Mouse (Mus musculus) bone marrow, adult 2 months (tissue): ENCODE data around the gene Nfatc4. TPM values are rescaled to one million over a fixed set of nuclear protein-coding genes. Genes with fewer than 3 reads are reported as not detected.
A peak's percentile ranks its signal among the peaks of the same experiment; 100 is the strongest.

Source experiments
- H3K27ac ChIP-seq: fragments of 200-500 bp; 2 replicates; pipeline ENCODE4 v1.5.1; 2012; ENCODE audit warnings: low read depth, mild to moderate bottlenecking, control low read depth, inconsistent platforms, low read length; ENCODE audit not compliant: control insufficient read depth, poor library complexity, insufficient read depth
- H3K4me1 ChIP-seq: fragments of 200-500 bp; 2 replicates; pipeline ENCODE4 v1.6.1; 2011; ENCODE audit warnings: low read length; ENCODE audit not compliant: control insufficient read depth, insufficient read depth
- H3K4me3 ChIP-seq: fragments of 200-500 bp; replicated peaks from 2 replicates; pipeline ENCODE3; 2011; ENCODE audit warnings: mild to moderate bottlenecking, low read depth, low read length, control low read depth; ENCODE audit not compliant: control insufficient read depth
- CTCF ChIP-seq: fragments of 200-500 bp; IDR thresholded peaks from 2 replicates; pipeline ENCODE4 v1.5.1; 2011; ENCODE audit warnings: low read length, control low read depth; ENCODE audit not compliant: control insufficient read depth, insufficient read depth
- POLR2A ChIP-seq: fragments of 200-500 bp; IDR thresholded peaks from 2 replicates; pipeline ENCODE4 v1.6.1; 2011; ENCODE audit warnings: low read depth, mild to moderate bottlenecking, control low read depth, low read length, borderline replicate concordance; ENCODE audit not compliant: control insufficient read depth
- whole genome bisulfite sequencing: fragments of 180-500 bp; shearing (Covaris S2); methylation state at CpG from one replicate; pipeline ENCODE4 v1.1.7; 2018; 5-methylcytosine and 5-hydroxymethylcytosine counted together
- polyA plus RNA-seq: library from polyadenylated mRNA; stranded (reverse); fragments of >200 nt; gene quantifications from 2 replicates; pipeline ENCODE4 v1.2.4, GENCODE M21; 2011; ENCODE audit warnings: low replicate concordance; ENCODE audit not compliant: missing spikeins, insufficient read depth, insufficient read length

Nfatc4 gene
- polyA plus RNA-seq, 1 experiment: 5.6 TPM

DNA sequence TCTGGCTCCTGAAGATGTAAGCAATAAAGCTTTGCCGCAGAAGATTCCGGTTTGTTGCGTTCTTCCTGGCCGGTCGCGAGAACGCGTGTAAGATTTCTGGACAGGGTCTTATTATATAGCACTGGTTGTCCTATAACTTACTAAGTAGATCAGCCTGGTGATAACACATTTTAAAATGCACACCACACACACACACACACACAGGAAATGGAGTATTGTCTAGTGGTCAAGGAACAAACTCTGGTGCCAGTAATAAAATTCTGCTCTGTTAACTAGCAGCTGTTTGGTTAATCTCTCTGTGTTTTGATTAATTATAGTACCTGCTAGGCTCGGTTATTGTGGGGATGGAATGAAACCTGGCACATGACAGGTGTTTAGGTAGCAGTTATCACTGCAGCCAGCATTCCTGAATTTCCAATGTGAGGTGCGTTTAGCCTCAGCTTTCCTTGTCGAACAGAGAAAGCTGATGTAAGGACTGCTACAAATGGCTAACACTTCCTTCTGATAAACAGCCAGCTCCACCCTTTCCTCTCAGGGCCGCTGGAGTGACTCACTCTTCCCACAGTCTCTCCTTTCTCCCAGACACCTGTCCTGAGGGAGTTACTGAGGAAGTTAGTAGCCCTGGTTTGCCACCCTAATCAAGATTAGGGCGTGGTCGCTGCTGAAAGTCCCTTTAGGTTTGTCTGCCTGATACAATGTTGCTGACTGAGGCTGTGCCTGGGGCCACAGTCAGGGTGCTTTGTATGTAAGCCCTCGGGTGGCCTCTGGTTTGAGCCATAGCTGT is 27.4 kb upstream of the Nfatc4 start:
- no peak for TF ChIP-seq CTCF
- TF ChIP-seq POLR2A: no peak
- Histone ChIP-seq H3K4me1 (no peaks in the 10 kb centered on the region), H3K27ac (no peak overlapping the region), H3K4me3 (no peak overlapping the region)
- 63% methylated on average over 15 of the region's 15 CpGs for WGBS

DNA sequence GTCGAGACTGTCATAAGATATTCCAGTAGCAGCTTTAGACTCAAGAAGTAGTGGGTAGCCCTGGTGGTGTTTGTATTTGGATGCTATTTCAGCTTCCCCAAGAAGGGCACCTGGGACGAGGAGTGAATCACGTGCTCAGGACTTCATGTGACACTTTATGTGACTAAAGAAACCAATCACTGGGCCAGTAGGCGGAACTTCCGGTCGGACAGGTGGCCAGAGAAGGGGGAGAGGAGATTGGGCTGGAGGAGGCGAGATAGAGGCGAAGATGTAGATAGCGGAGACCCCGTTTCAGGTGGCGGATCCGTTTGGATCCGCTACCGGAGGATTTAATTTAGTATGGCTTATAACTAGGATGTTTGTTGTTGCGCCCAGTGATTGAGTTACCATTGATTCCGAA is 8.1 kb upstream of the Nfatc4 start:
- H3K4me3 ChIP-seq: peak overlapping the region; percentile 1

DNA sequence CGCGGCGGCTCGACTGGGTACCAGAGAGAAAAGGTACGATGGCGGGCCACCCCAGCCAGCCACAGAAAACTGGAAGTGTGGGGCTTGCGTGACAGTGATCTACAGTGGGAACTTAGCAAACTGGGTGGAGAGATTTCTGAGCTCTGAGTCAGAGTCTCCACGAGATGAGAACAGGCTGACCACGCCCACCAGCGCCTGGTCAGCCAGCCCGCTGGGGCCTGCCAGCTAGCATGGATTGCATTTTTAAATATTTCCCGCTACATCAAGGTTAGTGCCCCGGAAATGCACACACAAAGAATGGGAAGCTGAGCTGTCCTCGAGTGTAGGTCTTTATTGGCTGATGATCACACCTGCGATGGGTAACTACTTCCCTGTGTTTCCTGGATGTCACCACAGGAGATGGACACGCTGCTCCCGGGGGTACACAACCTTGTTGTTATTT is 7.6 kb upstream of the Nfatc4 start:
- no peak for TF ChIP-seq POLR2A
- TF ChIP-seq CTCF: no peak
- 27% methylated on average over 17 of the region's 17 CpGs for WGBS
- Histone ChIP-seq H3K4me1 (no peaks in the 10 kb centered on the region), H3K4me3 (no peak overlapping the region), H3K27ac (no peak overlapping the region)

More for the DNA sequence above, 8.1 kb upstream of the Nfatc4 start:
- no peak overlapping the region for H3K27ac ChIP-seq
- TF ChIP-seq POLR2A: no peak
- no peak for TF ChIP-seq CTCF
- 23% methylated on average over 16 of the region's 16 CpGs for WGBS
- no peaks in the 10 kb centered on the region for H3K4me1 ChIP-seq

DNA sequence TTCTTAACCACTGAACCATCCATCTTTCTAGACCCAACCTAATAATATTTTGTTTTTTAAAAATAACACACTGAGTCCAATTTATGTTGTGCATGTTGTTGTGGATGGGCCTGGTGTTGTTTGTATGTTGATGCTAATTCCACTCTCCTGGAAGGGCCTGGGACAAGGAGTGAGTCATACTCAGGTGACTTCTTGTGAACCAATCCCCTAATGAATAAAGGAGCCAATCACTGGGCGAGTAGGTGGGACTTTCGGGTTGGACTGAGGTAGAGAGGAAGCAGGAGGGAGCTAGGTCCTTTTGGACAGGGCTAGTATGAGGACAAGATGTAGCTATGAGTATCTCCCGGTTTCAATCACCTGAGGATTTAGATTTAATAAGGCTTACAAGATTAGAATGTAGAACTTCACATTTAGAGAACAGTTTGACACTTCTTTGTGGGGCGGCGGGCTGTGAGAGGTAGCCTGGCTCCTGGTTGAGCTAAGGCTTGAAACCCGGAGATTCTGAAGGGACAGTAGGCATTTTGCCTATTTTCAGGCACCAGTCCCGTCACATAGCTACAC is 3.0 kb upstream of the Nfatc4 start:
- Histone ChIP-seq H3K4me3 (no peak overlapping the region), H3K4me1 (no peaks in the 10 kb centered on the region; the same call in 1 of the 2 replicates), H3K27ac (no peak overlapping the region)
- TF ChIP-seq POLR2A (no peak), CTCF (no peak)
- 70% methylated on average over 7 of the region's 7 CpGs for WGBS

GRCm38 (mm10) chr14:55820576-55820975 is 2.4 kb upstream of the Nfatc4 start:
- TF ChIP-seq POLR2A (no peak), CTCF (no peak)
- H3K4me3 ChIP-seq: no peak overlapping the region
- H3K4me1 ChIP-seq: no peaks in the 10 kb centered on the region; the same call in 1 of the 2 replicates
- WGBS: 83% methylated on average over 9 of the region's 9 CpGs
- no peak overlapping the region for H3K27ac ChIP-seq

DNA sequence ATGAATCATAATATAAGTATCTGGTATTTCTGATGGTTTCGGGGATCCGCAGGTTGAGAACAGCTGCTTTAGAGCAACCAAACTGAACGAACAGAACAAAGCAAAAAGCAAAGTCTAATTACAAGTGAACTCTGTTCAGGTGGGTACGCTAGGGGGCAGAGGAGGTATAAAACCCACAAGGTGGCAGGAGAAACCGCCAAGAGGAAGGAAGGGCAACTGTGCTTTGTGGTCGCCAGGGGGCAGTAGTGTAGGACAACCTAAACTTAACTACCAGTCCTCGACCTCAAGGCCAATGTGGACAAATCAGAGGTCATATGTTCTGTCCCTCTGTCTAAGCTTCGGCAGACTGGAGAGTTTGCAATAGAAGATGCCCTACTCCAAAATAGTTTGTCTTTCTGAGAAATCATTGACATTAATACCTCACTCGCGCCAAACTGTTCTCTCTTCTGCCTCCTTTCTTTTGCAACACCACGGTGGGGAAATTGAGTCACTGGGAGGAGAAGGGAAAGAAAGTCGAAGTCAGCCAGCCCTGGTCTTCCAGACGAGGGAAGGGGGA is 431 bp upstream of the Nfatc4 start:
- H3K4me1 ChIP-seq: no peaks in the 10 kb centered on the region; the same call in 1 of the 2 replicates
- TF ChIP-seq CTCF: peak; percentile 90
- no peak for TF ChIP-seq POLR2A
- no peak overlapping the region for H3K4me3 ChIP-seq
- 3% methylated on average over 13 of the region's 13 CpGs for WGBS
- no peak overlapping the region for H3K27ac ChIP-seq

- no peak for TF ChIP-seq CTCF
- TF ChIP-seq POLR2A: no peak
- Histone ChIP-seq H3K4me3 (no peak overlapping the region), H3K4me1 (no peaks in the 10 kb centered on the region; the same call in 1 of the 2 replicates), H3K27ac (no peak overlapping the region)
- 34% methylated on average over 10 of the region's 10 CpGs for WGBS
Observed at GRCm38 (mm10) chr14:55824001-55824480, 1.1 kb downstream of the Nfatc4 start.
